Mouse (Mus musculus) cerebellum, adult 9-11 months (tissue): Measurements from ENCODE around the gene Ovol1.

Experiments
- DNase-seq: peaks from one replicate; pipeline ENCODE4 v3.0.0; 2022

Ovol1 gene

GRCm38 (mm10) chr19:5560457-5561041 is at the start of gene Ovol1:
TSS of gene Ovol1 (minus strand) at chr19:5560646.
- DNase-seq, result no peak

- DNase-seq, result peak; percentile 94
Measured at GRCm38 (mm10) chr19:5609547-5610404, 49.3 kb upstream of the Ovol1 start, which contains the start of gene Kat5. TSS of gene Kat5 (minus strand) at chr19:5610237.

- no peak for DNase-seq
Measured at GRCm38 (mm10) chr19:5609171-5609546, 48.7 kb upstream of the Ovol1 start.

GRCm38 (mm10) chr19:5608707-5609106 is 48.3 kb upstream of the Ovol1 start:
- no peak for DNase-seq

- DNase-seq, result no peak
Measured at GRCm38 (mm10) chr19:5607705-5608410, 47.4 kb upstream of the Ovol1 start.

GRCm38 (mm10) chr19:5606196-5606595 is 45.8 kb upstream of the Ovol1 start:
- DNase-seq, result no peak

- DNase-seq, result no peak
Measured at GRCm38 (mm10) chr19:5605126-5605525, 44.7 kb upstream of the Ovol1 start.

- DNase-seq, result no peak
Measured at GRCm38 (mm10) chr19:5603664-5604063, 43.2 kb upstream of the Ovol1 start.

GRCm38 (mm10) chr19:5601752-5602541 is 41.5 kb upstream of the Ovol1 start, which contains the start of gene Rnaseh2c:
TSS of gene Rnaseh2c (plus strand) at chr19:5601873.
- DNase-seq, result peak; percentile 84

GRCm38 (mm10) chr19:5599224-5599623 is 38.8 kb upstream of the Ovol1 start:
- DNase-seq, result no peak

- DNase-seq, result no peak
Measured at GRCm38 (mm10) chr19:5591888-5592287, 31.4 kb upstream of the Ovol1 start.

GRCm38 (mm10) chr19:5589159-5589558 is 28.7 kb upstream of the Ovol1 start:
- no peak for DNase-seq

GRCm38 (mm10) chr19:5581995-5582394 is 21.5 kb upstream of the Ovol1 start:
- DNase-seq, result no peak

- DNase-seq, result no peak
Measured at GRCm38 (mm10) chr19:5580776-5581175, 20.3 kb upstream of the Ovol1 start.

GRCm38 (mm10) chr19:5579971-5580370 is 19.5 kb upstream of the Ovol1 start:
- DNase-seq, result no peak

- no peak for DNase-seq
Measured at GRCm38 (mm10) chr19:5575336-5575735, 14.9 kb upstream of the Ovol1 start.

GRCm38 (mm10) chr19:5572331-5573125 is 12.1 kb upstream of the Ovol1 start:
- DNase-seq, result no peak

GRCm38 (mm10) chr19:5571831-5572230 is 11.4 kb upstream of the Ovol1 start:
- no peak for DNase-seq

- no peak for DNase-seq
Measured at GRCm38 (mm10) chr19:5570353-5571246, 10.2 kb upstream of the Ovol1 start.

GRCm38 (mm10) chr19:5569521-5569920 is 9.1 kb upstream of the Ovol1 start:
- DNase-seq, result no peak
